In genomic region chr4:62177282-62177681, GRCm38 (mm10) we compare ENCODE assay signal across 10 mouse cellular contexts. TPM values are rescaled to one million over a fixed set of nuclear protein-coding genes. Genes with fewer than 3 reads are reported as not detected.
DNase-seq lines count a peak whose midpoint lies in the region; ATAC-seq and TF ChIP-seq lines count a peak whose summit lies in the region.
"Had no signal": no experiment of that assay in that cellular context is flagged by ENCODE, and none has a peak within 500 bp of the region (broad histone marks: within the 10 kb centered on the region; RNA-seq: fewer than 3 reads in every experiment).

No protein-coding gene starts in this region.

- no peak for ATAC-seq in embryonic facial prominence, embryonic 11.5 days (replicated peaks; ENCODE audit: insufficient number of reproducible peaks, low FRiP score, low TSS enrichment, low read depth)
- no peak for ATAC-seq in megakaryocyte, adult 5-6 weeks (ENCODE audit: poor library complexity, severe bottlenecking)

- H3K36me3 ChIP-seq in ES-E14 (ENCODE audit: control insufficient read depth, insufficient read depth, low read length, poor library complexity, severe bottlenecking) = no peaks in the 10 kb centered on the region
- H3K36me3 ChIP-seq in embryonic facial prominence, embryonic 11.5 days (replicated peaks; ENCODE audit: control insufficient read depth, insufficient read depth, low read depth, low read length) = no peaks in the 10 kb centered on the region

- H3K4me2 ChIP-seq in embryonic facial prominence, embryonic 11.5 days (ENCODE audit: low read depth, low read length) = no peak overlapping the region

- H3K27ac ChIP-seq in left cerebral cortex, adult 2 months = no peak overlapping the region
- H3K27ac ChIP-seq in ES-E14 (ENCODE audit: insufficient read depth, low read depth, low read length, poor library complexity, severe bottlenecking) = no peak overlapping the region
- H3K27ac ChIP-seq in embryonic facial prominence, embryonic 11.5 days (replicated peaks; ENCODE audit: low read depth, low read length) = no peak overlapping the region

- intact Hi-C loops in left cerebral cortex, adult 2 months (cut with DNase I) = no loop called here

- H3K9ac ChIP-seq in ES-E14 (ENCODE audit: insufficient read depth, low read depth, low read length, poor library complexity, severe bottlenecking) = no peak overlapping the region
- H3K9ac ChIP-seq in embryonic facial prominence, embryonic 11.5 days (replicated peaks; ENCODE audit: low read length) = no peak overlapping the region

- in situ Hi-C loops in ES-E14 (cut with MboI; ENCODE audit: low sequenced_read_pairs in 2 of 2, unreplicated experiment in 2 of 2) = no loop called here

- no peaks in the 10 kb centered on the region for H3K9me3 ChIP-seq in ES-E14 (ENCODE audit: control insufficient read depth, insufficient read depth, low read depth, low read length)
- no peaks in the 10 kb centered on the region for H3K9me3 ChIP-seq in embryonic facial prominence, embryonic 11.5 days (replicated peaks; ENCODE audit: control insufficient read depth, low read length)

- H3K4me1 ChIP-seq in ES-E14 (ENCODE audit: control insufficient read depth in 2 of 2, insufficient read depth in 2 of 2, low read length in 2 of 2, poor library complexity in 1 of 2) = no peaks in the 10 kb centered on the region
- no peaks in the 10 kb centered on the region for H3K4me1 ChIP-seq in embryonic facial prominence, embryonic 11.5 days (ENCODE audit: control insufficient read depth, insufficient read depth, low read length)
- H3K4me1 ChIP-seq: megakaryocyte, embryonic 14.5 days had no signal

- no peaks in the 10 kb centered on the region for H3K27me3 ChIP-seq in embryonic facial prominence, embryonic 11.5 days (ENCODE audit: control insufficient read depth, insufficient read depth, low read length)
- H3K27me3 ChIP-seq: megakaryocyte, embryonic 14.5 days had no signal

- peak; percentile 79 for TF ChIP-seq CTCF in left cerebral cortex, adult 2 months (IDR thresholded peaks at IDR 0.05)

- 35% methylated on average over 5 of the region's 5 CpGs for WGBS in embryonic facial prominence, embryonic 11.5 days

- peak; percentile 25 to 55 for DNase-seq in cerebellum, postnatal 25 days
- no peak for DNase-seq in cerebellum, adult 11-12 months
- DNase-seq in left cerebral cortex, adult 2 months (ENCODE audit: extremely low spot score in 1 of 2, low spot score in 2 of 2) = peak in 1 of 2 experiments; percentile 46
- no peak for DNase-seq in left cerebral cortex, adult 8-10 months (ENCODE audit: low spot score in 2 of 2)
- DNase-seq in ES-E14 (ENCODE audit: low read depth, low spot score) = peak; percentile 34
- DNase-seq in embryonic facial prominence, embryonic 11.5 days (ENCODE audit: low spot score) = peak; percentile 22
- DNase-seq in right cerebral cortex, postnatal 10 days (ENCODE audit: low spot score in 2 of 2) = peak; percentile 28 to 47

- no peak overlapping the region for H3K4me3 ChIP-seq in left cerebral cortex, adult 2 months
- H3K4me3 ChIP-seq in ES-E14 (ENCODE audit: insufficient read depth in 1 of 2, low read depth in 1 of 2, low read length in 2 of 2, poor library complexity in 1 of 2, severe bottlenecking in 1 of 2) = no peak overlapping the region
- no peak overlapping the region for H3K4me3 ChIP-seq in embryonic facial prominence, embryonic 11.5 days (ENCODE audit: low read depth, low read length)
- H3K4me3 ChIP-seq: megakaryocyte, embryonic 14.5 days had no signal

TF ChIP-seq in ES-E14, 5 proteins besides CTCF, POLR2A, EP300 and RAD21:
- TF ChIP-seq CHD2 (IDR thresholded peaks at IDR 0.05; ENCODE audit: low read depth, low read length) (no peak), ZNF384 (IDR thresholded peaks at IDR 0.05; ENCODE audit: low read depth, low read length) (no peak), MAFK (IDR thresholded peaks at IDR 0.05; ENCODE audit: insufficient read depth, low read depth, low read length) (no peak), ZC3H11A (IDR thresholded peaks at IDR 0.05; ENCODE audit: borderline replicate concordance, low read depth, low read length) (no peak), HCFC1 (IDR thresholded peaks at IDR 0.05; ENCODE audit: borderline replicate concordance, insufficient read depth, low read length) (no peak)

RNA-seq across cellular contexts. Expression of gene Mup21, which starts 26.6 kb away (rescaled TPM):
- total RNA-seq in left cerebral cortex, adult 2 months (2021) = not detected
- not detected for total RNA-seq in left cerebral cortex, adult 8-10 months (2022)
- total RNA-seq in ES-E14 (2012; rRNA removed) = not detected in 2 replicates
- polyA plus RNA-seq in embryonic facial prominence, embryonic 11.5 days (2014; fragmentation: Nextera tagmentation; extraction: Ambion mirVana) = not detected in 2 replicates
- total RNA-seq in megakaryocyte, adult 5-6 weeks (2015) = not detected in 2 replicates
- not detected in 2 replicates for total RNA-seq in megakaryocyte, adult 5-6 weeks (2017)
- total RNA-seq: heart, postnatal 10 days had no signal

RNA-seq across cellular contexts. Expression of gene Zfp37, which starts 53.6 kb away (rescaled TPM):
- total RNA-seq in left cerebral cortex, adult 2 months (2021) = 10 to 100 TPM; 20.6 TPM
- total RNA-seq in left cerebral cortex, adult 8-10 months (2022) = 10 to 100 TPM; 20.7 to 27.1 (median 25.0) TPM
- total RNA-seq in ES-E14 (2012; rRNA removed) = 6.2 and 7.2 TPM in 2 replicates
- 25.6 and 28.3 TPM in 2 replicates for polyA plus RNA-seq in embryonic facial prominence, embryonic 11.5 days (2014; fragmentation: Nextera tagmentation; extraction: Ambion mirVana)
- not detected in 2 replicates for total RNA-seq in megakaryocyte, adult 5-6 weeks (2015)
- not detected in 2 replicates for total RNA-seq in megakaryocyte, adult 5-6 weeks (2017)

Comparison
In these comparisons a context has a peak if more than half of its experiments do, and no peak if none do; other contexts are left out.
1. DNase-seq: peak in cerebellum, postnatal 25 days (2 of 2), ES-E14 (single experiment), embryonic facial prominence, embryonic 11.5 days (single experiment) and right cerebral cortex, postnatal 10 days (2 of 2); none in cerebellum, adult 11-12 months (single experiment) and left cerebral cortex, adult 8-10 months (0 of 2).